Mouse (Mus musculus) heart, adult 2 months (tissue): ENCODE results near the gene Pigq.

ENCODE experiments used
- CTCF ChIP-seq: fragments of 200-600 bp; IDR thresholded peaks from 2 replicates; pipeline ENCODE4 v1.8.1; 2022; ENCODE audit warnings: antibody characterized with exemption, mild to moderate bottlenecking, moderate library complexity
- EP300 ChIP-seq: fragments of 200-500 bp; IDR thresholded peaks from 2 replicates; pipeline ENCODE4 v1.6.1; 2011; ENCODE audit warnings: low read depth, low read length, control low read depth; ENCODE audit not compliant: insufficient read depth
- POLR2A ChIP-seq: fragments of 200-500 bp; IDR thresholded peaks from 2 replicates; pipeline ENCODE4 v1.6.1; 2011; ENCODE audit warnings: mild to moderate bottlenecking, low read depth, low read length, control low read depth; ENCODE audit not compliant: insufficient read depth

GRCm38 (mm10) chr17:25979829-25980738 is 35.3 kb upstream of the Pigq start:
- TF ChIP-seq CTCF (no peak), POLR2A (no peak), EP300 (no peak)
